Mouse (Mus musculus) liver, embryonic 15.5 days (tissue): ENCODE results near the gene Gypa. TPM values are rescaled to one million over a fixed set of nuclear protein-coding genes. Genes with fewer than 3 reads are reported as not detected.

Source experiments
- ATAC-seq: fragments of 200-750 bp; cut with Nextera tagmentation; 2 replicates; pipeline ENCODE4 v1.8.0; 2017; ENCODE audit warnings: moderate number of reproducible peaks, mild to moderate bottlenecking, moderate library complexity; ENCODE audit not compliant: insufficient read depth
- H3K27ac ChIP-seq: fragments of 300-500 bp; sonication (generic); replicated peaks from 2 replicates; pipeline ENCODE4 v1.5.1; 2015; ENCODE audit warnings: mild to moderate bottlenecking, inconsistent platforms
- H3K27me3 ChIP-seq: fragments of 300-500 bp; sonication (generic); 2 replicates; pipeline ENCODE4 v1.6.1; 2015; ENCODE audit warnings: mild to moderate bottlenecking, inconsistent platforms
- H3K36me3 ChIP-seq: fragments of 300-500 bp; sonication (generic); replicated peaks from 2 replicates; pipeline ENCODE4 v1.6.1; 2015; ENCODE audit warnings: moderate library complexity, mild to moderate bottlenecking, inconsistent platforms
- H3K4me1 ChIP-seq: fragments of 300-500 bp; sonication (generic); replicated peaks from 2 replicates; pipeline ENCODE4 v1.6.1; 2015; ENCODE audit warnings: inconsistent platforms
- H3K4me2 ChIP-seq: fragments of 300-500 bp; sonication (generic); 2 replicates; pipeline ENCODE4 v1.6.1; 2015; ENCODE audit warnings: moderate library complexity, mild to moderate bottlenecking, inconsistent platforms
- H3K4me3 ChIP-seq: fragments of 300-500 bp; sonication (generic); replicated peaks from 2 replicates; pipeline ENCODE4 v1.5.1; 2015; ENCODE audit warnings: mild to moderate bottlenecking, inconsistent platforms
- H3K9ac ChIP-seq: fragments of 300-500 bp; sonication (generic); 2 replicates; pipeline ENCODE4 v1.6.1; 2015; ENCODE audit warnings: moderate library complexity, mild to moderate bottlenecking, inconsistent platforms
- H3K9me3 ChIP-seq: fragments of 300-500 bp; sonication (generic); replicated peaks from 2 replicates; pipeline ENCODE4 v1.6.1; 2016; ENCODE audit warnings: inconsistent platforms
- WGBS: fragments of 180-500 bp; shearing (Covaris S2); methylation state at CpG from one replicate; pipeline ENCODE4 v1.1.7; 2015; ENCODE audit warnings: mixed read lengths; ENCODE audit not compliant: insufficient replicate concordance; 5-methylcytosine and 5-hydroxymethylcytosine counted together
- polyA plus RNA-seq: library from polyadenylated mRNA; unstranded; fragments of >200 nt; fragmentation: Nextera tagmentation; extraction: Ambion mirVana; gene quantifications from 2 replicates; pipeline ENCODE4 v1.2.1, GENCODE M21; 2015

The Gypa gene
- polyA plus RNA-seq: 639 and 715 TPM in 2 replicates

GRCm38 (mm10) chr8:80493523-80494345 is at the start of gene Gypa:
TSS of gene Gypa (plus strand) at chr8:80493781.
- peak within 1 kb of the TSS; percentile 83 for H3K9ac ChIP-seq
- H3K27me3 ChIP-seq: no peaks in the 10 kb centered on the region
- H3K36me3 ChIP-seq: peaks cover 34% of the 10 kb centered on the region
- H3K4me2 ChIP-seq: peak within 1 kb of the TSS; percentile 87
- H3K9me3 ChIP-seq: no peaks in the 10 kb centered on the region
- H3K4me3 ChIP-seq: peak within 1 kb of the TSS; percentile 71
- 7% methylated on average over 14 of the region's 14 CpGs for WGBS
- H3K27ac ChIP-seq: peak within 1 kb of the TSS; percentile 97
- H3K4me1 ChIP-seq: peaks cover 12% of the 10 kb centered on the region
- peak; percentile 94 for ATAC-seq

GRCm38 (mm10) chr8:80444534-80445072 is 49.0 kb upstream of the Gypa start:
- H3K4me1 ChIP-seq: no peaks in the 10 kb centered on the region
- 55% methylated on average over 4 of the region's 4 CpGs for WGBS
- no peak for ATAC-seq

GRCm38 (mm10) chr8:80447217-80447616 is 46.4 kb upstream of the Gypa start:
- no peaks in the 10 kb centered on the region for H3K27me3 ChIP-seq
- no peaks in the 10 kb centered on the region for H3K9me3 ChIP-seq
- WGBS: 55% methylated on average over 4 of the region's 4 CpGs
- H3K4me3 ChIP-seq: no peak overlapping the region
- no peak overlapping the region for H3K27ac ChIP-seq
- H3K4me1 ChIP-seq: no peaks in the 10 kb centered on the region
- H3K9ac ChIP-seq: no peak overlapping the region
- ATAC-seq: no peak
- H3K36me3 ChIP-seq: no peaks in the 10 kb centered on the region
- no peak overlapping the region for H3K4me2 ChIP-seq

More at GRCm38 (mm10) chr8:80444534-80445072, 49.0 kb upstream of the Gypa start:
- Histone ChIP-seq H3K9ac (no peak overlapping the region), H3K9me3 (no peaks in the 10 kb centered on the region), H3K4me3 (no peak overlapping the region), H3K27me3 (no peaks in the 10 kb centered on the region), H3K4me2 (no peak overlapping the region), H3K27ac (no peak overlapping the region), H3K36me3 (no peaks in the 10 kb centered on the region)

DNA sequence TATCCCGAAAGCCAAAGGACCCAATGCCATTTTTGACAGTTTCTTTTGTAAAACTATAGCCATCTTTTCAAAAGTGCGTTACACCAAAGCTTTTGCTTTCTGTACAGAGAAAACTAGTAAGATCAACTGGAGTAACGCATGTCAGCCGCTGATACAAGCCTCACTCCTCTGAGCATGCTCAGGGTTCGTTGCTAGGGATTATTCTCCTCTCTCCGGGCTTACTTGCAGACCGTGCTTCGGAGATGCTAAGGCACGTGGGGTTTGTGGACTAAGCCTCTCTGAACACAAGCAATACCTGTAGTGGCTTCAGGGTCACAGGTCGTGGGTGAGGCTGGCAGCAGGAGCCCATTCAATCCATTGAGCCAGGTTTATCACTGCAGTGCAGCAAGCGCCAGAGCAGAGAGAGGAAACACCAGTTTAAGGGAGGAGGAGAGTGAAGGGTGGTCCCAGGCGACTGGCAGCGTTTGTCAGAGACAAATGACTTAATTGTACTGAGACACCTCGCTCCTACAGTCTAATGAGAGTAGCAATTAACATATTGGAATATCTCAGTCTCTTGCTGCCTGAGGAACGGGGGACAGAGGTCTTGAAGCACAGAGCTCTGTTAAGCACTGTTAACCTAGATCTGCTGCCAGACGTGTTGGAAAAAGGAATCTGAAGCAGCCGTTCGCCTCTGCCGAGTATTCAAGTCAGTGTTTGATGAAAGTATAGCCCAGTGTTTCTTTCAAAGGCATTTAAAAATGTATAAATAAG is 41.5 kb upstream of the Gypa start:
- no peak overlapping the region for H3K27ac ChIP-seq
- no peaks in the 10 kb centered on the region for H3K9me3 ChIP-seq
- WGBS: 51% methylated on average over 19 of the region's 19 CpGs
- H3K27me3 ChIP-seq: no peaks in the 10 kb centered on the region
- no peak overlapping the region for H3K9ac ChIP-seq
- ATAC-seq: no peak
- H3K36me3 ChIP-seq: no peaks in the 10 kb centered on the region
- H3K4me1 ChIP-seq: no peaks in the 10 kb centered on the region
- no peak overlapping the region for H3K4me2 ChIP-seq
- H3K4me3 ChIP-seq: no peak overlapping the region

GRCm38 (mm10) chr8:80463450-80463917 is 30.1 kb upstream of the Gypa start:
- ATAC-seq: no peak
- Histone ChIP-seq H3K4me1 (no peaks in the 10 kb centered on the region), H3K36me3 (no peaks in the 10 kb centered on the region), H3K4me3 (no peak overlapping the region), H3K27ac (no peak overlapping the region), H3K4me2 (no peak overlapping the region), H3K9me3 (no peaks in the 10 kb centered on the region), H3K9ac (no peak overlapping the region), H3K27me3 (no peaks in the 10 kb centered on the region)
- WGBS: 4% methylated on average over 4 of the region's 4 CpGs

- Histone ChIP-seq H3K4me2 (no peak overlapping the region), H3K9ac (no peak overlapping the region), H3K9me3 (no peaks in the 10 kb centered on the region), H3K27ac (no peak overlapping the region), H3K4me3 (no peak overlapping the region), H3K4me1 (no peaks in the 10 kb centered on the region), H3K36me3 (no peaks in the 10 kb centered on the region), H3K27me3 (no peaks in the 10 kb centered on the region)
- WGBS: 39% methylated on average over 7 of the region's 7 CpGs
- ATAC-seq: no peak
Measured at GRCm38 (mm10) chr8:80474971-80475370, 18.6 kb upstream of the Gypa start.

- H3K9me3 ChIP-seq: no peaks in the 10 kb centered on the region
- ATAC-seq: no peak
- no peaks in the 10 kb centered on the region for H3K36me3 ChIP-seq
- no peaks in the 10 kb centered on the region for H3K4me1 ChIP-seq
- no peak overlapping the region for H3K27ac ChIP-seq
- H3K9ac ChIP-seq: no peak overlapping the region
- H3K4me3 ChIP-seq: no peak overlapping the region
- H3K4me2 ChIP-seq: no peak overlapping the region
- 62% methylated on average over 5 of the region's 5 CpGs for WGBS
- peaks cover 5% of the 10 kb centered on the region; the same call in 1 of the 2 replicates for H3K27me3 ChIP-seq
Measured at GRCm38 (mm10) chr8:80478156-80478555, 15.4 kb upstream of the Gypa start.

- no peak overlapping the region for H3K4me3 ChIP-seq
- H3K4me2 ChIP-seq: no peak overlapping the region
- H3K9me3 ChIP-seq: no peaks in the 10 kb centered on the region
- H3K27ac ChIP-seq: no peak overlapping the region
- no peaks in the 10 kb centered on the region for H3K36me3 ChIP-seq
- H3K27me3 ChIP-seq: peaks cover 5% of the 10 kb centered on the region; the same call in 1 of the 2 replicates
- ATAC-seq: no peak
- no peaks in the 10 kb centered on the region for H3K4me1 ChIP-seq
- WGBS: 46% methylated on average over 1 of the region's 1 CpGs
- H3K9ac ChIP-seq: no peak overlapping the region
Measured at GRCm38 (mm10) chr8:80479129-80479528, 14.5 kb upstream of the Gypa start.

- no peak for ATAC-seq
- no peaks in the 10 kb centered on the region for H3K4me1 ChIP-seq
- H3K27me3 ChIP-seq: peaks cover 13% of the 10 kb centered on the region
- no peak overlapping the region for H3K4me2 ChIP-seq
- no peak overlapping the region for H3K9ac ChIP-seq
- no peak overlapping the region for H3K27ac ChIP-seq
- H3K4me3 ChIP-seq: no peak overlapping the region
- H3K36me3 ChIP-seq: no peaks in the 10 kb centered on the region
- WGBS: 49% methylated on average over 6 of the region's 6 CpGs
- H3K9me3 ChIP-seq: no peaks in the 10 kb centered on the region
Measured at GRCm38 (mm10) chr8:80482173-80482572, 11.4 kb upstream of the Gypa start.

GRCm38 (mm10) chr8:80482822-80483774 is 10.5 kb upstream of the Gypa start:
- Histone ChIP-seq H3K9ac (no peak overlapping the region), H3K4me3 (no peak overlapping the region), H3K36me3 (no peaks in the 10 kb centered on the region), H3K4me1 (no peaks in the 10 kb centered on the region), H3K27me3 (peaks cover 13% of the 10 kb centered on the region), H3K4me2 (no peak overlapping the region), H3K9me3 (no peaks in the 10 kb centered on the region), H3K27ac (no peak overlapping the region)
- ATAC-seq: no peak
- 37% methylated on average over 16 of the region's 16 CpGs for WGBS
